Mouse (Mus musculus) intestine, postnatal 0 days (tissue): ENCODE measurements at regions not wholly inside any gene's neighbourhood (a gene's known extent, or its start where the extent isn't known, plus 50 kb on each side); places are given as distances from the start of the nearest gene placed in this dataset. TPM values are rescaled to one million over a fixed set of nuclear protein-coding genes. Genes with fewer than 3 reads are reported as not detected.

Experiments
- ATAC-seq: fragments of 200-750 bp; cut with Nextera tagmentation; 2 replicates; pipeline ENCODE4 v1.8.0; 2017; ENCODE audit warnings: mild to moderate bottlenecking, moderate TSS enrichment, moderate library complexity
- H3K27ac ChIP-seq: fragments of 300-500 bp; sonication (generic); 2 replicates; pipeline ENCODE4 v1.5.1; 2014; ENCODE audit warnings: mild to moderate bottlenecking, low read depth, low read length, moderate library complexity
- H3K27me3 ChIP-seq: fragments of 300-500 bp; sonication (generic); replicated peaks from 2 replicates; pipeline ENCODE4 v1.6.1; 2014; ENCODE audit warnings: low read length, mixed read lengths; ENCODE audit not compliant: control insufficient read depth, insufficient read depth
- H3K36me3 ChIP-seq: fragments of 300-500 bp; sonication (generic); 2 replicates; pipeline ENCODE4 v1.6.1; 2014; ENCODE audit warnings: mild to moderate bottlenecking, moderate library complexity; ENCODE audit not compliant: control insufficient read depth, insufficient read depth
- H3K4me1 ChIP-seq: fragments of 300-500 bp; sonication (generic); replicated peaks from 2 replicates; pipeline ENCODE4 v1.6.1; 2014; ENCODE audit warnings: antibody characterized with exemption, low read length, mixed read lengths; ENCODE audit not compliant: control insufficient read depth, insufficient read depth
- H3K4me2 ChIP-seq: fragments of 300-500 bp; sonication (generic); replicated peaks from 2 replicates; pipeline ENCODE4 v1.6.1; 2014; ENCODE audit warnings: low read depth, mild to moderate bottlenecking, moderate library complexity
- H3K4me3 ChIP-seq: fragments of 300-500 bp; sonication (generic); 2 replicates; pipeline ENCODE4 v1.5.1; 2014; ENCODE audit warnings: low read depth, low read length
- H3K9ac ChIP-seq: fragments of 300-500 bp; sonication (generic); 2 replicates; pipeline ENCODE4 v1.6.1; 2014; ENCODE audit warnings: mild to moderate bottlenecking, low read depth, low read length
- H3K9me3 ChIP-seq: fragments of 300-500 bp; sonication (generic); 2 replicates; pipeline ENCODE4 v1.6.1; 2016; ENCODE audit warnings: mixed run types; ENCODE audit not compliant: control insufficient read depth
- CTCF ChIP-seq: sonication (generic); IDR thresholded peaks from 2 replicates; pipeline ENCODE4 v1.5.1; 2016; ENCODE audit warnings: low read depth, mild to moderate bottlenecking, control low read depth, antibody characterized with exemption, moderate library complexity
- WGBS: fragments of 180-500 bp; shearing (Covaris S2); extraction: QIAGEN DNeasy Blood & Tissue Kit; methylation state at CpG from one replicate; pipeline ENCODE4 v1.1.7; 2014; 5-methylcytosine and 5-hydroxymethylcytosine counted together
- microRNA-seq: library from miRNA; unstranded; fragments of <30 nt; microRNA quantifications from one replicate; pipeline ENCODE4, GENCODE M21; 2016

GRCm38 (mm10) chr16:55375922-55376321 lies 78.1 kb upstream of the Zpld1 start:
- H3K9ac ChIP-seq, result no peak overlapping the region
- H3K4me2 ChIP-seq, result no peak overlapping the region
- no peaks in the 10 kb centered on the region for H3K36me3 ChIP-seq
- 90% methylated on average over 3 of the region's 3 CpGs for WGBS
- no peak for ATAC-seq
- no peaks in the 10 kb centered on the region for H3K4me1 ChIP-seq
- TF ChIP-seq CTCF, result no peak
- no peak overlapping the region for H3K4me3 ChIP-seq
- H3K27me3 ChIP-seq, result no peaks in the 10 kb centered on the region
- H3K9me3 ChIP-seq, result no peaks in the 10 kb centered on the region
- H3K27ac ChIP-seq, result no peak overlapping the region

GRCm38 (mm10) chr16:55357686-55358085 lies 59.9 kb upstream of the Zpld1 start:
- no peaks in the 10 kb centered on the region for H3K9me3 ChIP-seq
- no peak overlapping the region for H3K4me3 ChIP-seq
- H3K4me2 ChIP-seq, result no peak overlapping the region
- no peaks in the 10 kb centered on the region for H3K27me3 ChIP-seq
- no peaks in the 10 kb centered on the region for H3K36me3 ChIP-seq
- 66% methylated on average over 4 of the region's 4 CpGs for WGBS
- H3K27ac ChIP-seq, result no peak overlapping the region
- H3K9ac ChIP-seq, result no peak overlapping the region
- H3K4me1 ChIP-seq, result no peaks in the 10 kb centered on the region
- no peak for TF ChIP-seq CTCF
- no peak for ATAC-seq

- TF ChIP-seq CTCF, result no peak
- no peaks in the 10 kb centered on the region for H3K9me3 ChIP-seq
- H3K36me3 ChIP-seq, result no peaks in the 10 kb centered on the region
- no peak for ATAC-seq
- no peaks in the 10 kb centered on the region for H3K4me1 ChIP-seq
- H3K27ac ChIP-seq, result no peak overlapping the region
- no peak overlapping the region for H3K4me2 ChIP-seq
- H3K27me3 ChIP-seq, result no peaks in the 10 kb centered on the region
- H3K4me3 ChIP-seq, result no peak overlapping the region
- 79% methylated on average over 3 of the region's 3 CpGs for WGBS
- H3K9ac ChIP-seq, result no peak overlapping the region
Measured at GRCm38 (mm10) chr16:55356097-55356496, 58.3 kb upstream of the Zpld1 start.

Small RNAs in the stretch of these regions (microRNA-seq; reads per million reads assigned to microRNA genes)
- not detected for gene Mir5118
